Mouse (Mus musculus) intestine, embryonic 14.5 days (tissue): Measurements from ENCODE around the gene Gal3st2. TPM values are rescaled to one million over a fixed set of nuclear protein-coding genes. Genes with fewer than 3 reads are reported as not detected.
"Not testable (repeated sequence)": the region's sequence is repeated elsewhere in the genome, so short reads cannot be mapped to it uniquely, and the experiment has no call there.

Source experiments
- ATAC-seq: fragments of 200-750 bp; cut with Nextera tagmentation; replicated peaks from 2 replicates; pipeline ENCODE4 v1.8.0; 2017; ENCODE audit warnings: low read depth, moderate number of reproducible peaks, moderate TSS enrichment, moderate library complexity; ENCODE audit not compliant: low FRiP score, low TSS enrichment
- DNase-seq: peaks from one replicate; pipeline ENCODE4 v3.0.0-alpha.2; 2018; ENCODE audit warnings: low spot score
- H3K27ac ChIP-seq: fragments of 300-500 bp; sonication (generic); 2 replicates; pipeline ENCODE4 v1.5.1; 2014; ENCODE audit warnings: low read depth, mild to moderate bottlenecking, control low read depth
- H3K27me3 ChIP-seq: fragments of 300-500 bp; sonication (generic); replicated peaks from 2 replicates; pipeline ENCODE4 v1.6.1; 2014; ENCODE audit warnings: low read length, control low read depth; ENCODE audit not compliant: control insufficient read depth, insufficient read depth
- H3K36me3 ChIP-seq: fragments of 300-500 bp; sonication (generic); 2 replicates; pipeline ENCODE4 v1.6.1; 2014; ENCODE audit warnings: low read length, control low read depth; ENCODE audit not compliant: control insufficient read depth, insufficient read depth
- H3K4me1 ChIP-seq: fragments of 300-500 bp; sonication (generic); replicated peaks from 2 replicates; pipeline ENCODE4 v1.6.1; 2014; ENCODE audit warnings: low read length, control low read depth, mixed read lengths; ENCODE audit not compliant: control insufficient read depth, insufficient read depth
- H3K4me2 ChIP-seq: fragments of 300-500 bp; sonication (generic); 2 replicates; pipeline ENCODE4 v1.6.1; 2014; ENCODE audit warnings: low read length
- H3K4me3 ChIP-seq: fragments of 300-500 bp; sonication (generic); 2 replicates; pipeline ENCODE4 v1.5.1; 2014; ENCODE audit warnings: low read depth, low read length, control low read depth, mixed read lengths
- H3K9ac ChIP-seq: fragments of 300-500 bp; sonication (generic); 2 replicates; pipeline ENCODE4 v1.6.1; 2014; ENCODE audit warnings: mild to moderate bottlenecking, low read length
- H3K9me3 ChIP-seq: fragments of 300-500 bp; sonication (generic); 2 replicates; pipeline ENCODE4 v1.6.1; 2016; ENCODE audit warnings: low read length, control low read depth; ENCODE audit not compliant: control insufficient read depth
- WGBS: fragments of 180-500 bp; shearing (Covaris S2); extraction: QIAGEN DNeasy Blood & Tissue Kit; methylation state at CpG from one replicate; pipeline ENCODE4 v1.1.7; 2014; 5-methylcytosine and 5-hydroxymethylcytosine counted together
- polyA plus RNA-seq: library from polyadenylated mRNA; unstranded; fragments of >200 nt; fragmentation: Nextera tagmentation; extraction: Ambion mirVana; gene quantifications from 2 replicates; pipeline ENCODE4 v1.2.1, GENCODE M21; 2014

Gene Gal3st2
- polyA plus RNA-seq, 1 experiment from 2014 or later: 0.19 TPM

DNA sequence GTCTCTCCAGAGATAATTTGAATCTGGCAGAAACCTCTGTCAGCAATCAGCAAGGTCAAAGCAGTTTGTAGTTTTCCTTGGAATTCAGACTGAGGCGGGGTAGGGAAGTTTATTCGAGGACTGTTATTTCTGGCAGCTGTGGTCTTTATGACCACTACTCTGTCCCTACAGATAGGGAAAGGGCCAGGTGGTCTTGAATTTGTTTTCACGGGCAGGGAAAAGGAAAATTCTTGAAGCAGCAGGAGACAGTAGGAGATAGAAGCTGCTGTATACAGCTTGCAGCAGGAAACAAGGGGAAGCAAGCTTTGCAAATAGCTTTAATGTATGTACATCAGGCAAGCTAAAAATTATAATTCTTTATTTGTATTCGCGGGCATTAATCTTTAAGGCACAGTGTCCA, 40.2 kb downstream of the Gal3st2 start:
- 20% methylated on average over 1 of the region's 5 CpGs for WGBS
- not testable (repeated sequence) for H3K4me3 ChIP-seq, H3K9me3 ChIP-seq, DNase-seq, H3K9ac ChIP-seq, H3K4me2 ChIP-seq, H3K27me3 ChIP-seq, H3K27ac ChIP-seq, ATAC-seq, H3K4me1 ChIP-seq, H3K36me3 ChIP-seq

DNA sequence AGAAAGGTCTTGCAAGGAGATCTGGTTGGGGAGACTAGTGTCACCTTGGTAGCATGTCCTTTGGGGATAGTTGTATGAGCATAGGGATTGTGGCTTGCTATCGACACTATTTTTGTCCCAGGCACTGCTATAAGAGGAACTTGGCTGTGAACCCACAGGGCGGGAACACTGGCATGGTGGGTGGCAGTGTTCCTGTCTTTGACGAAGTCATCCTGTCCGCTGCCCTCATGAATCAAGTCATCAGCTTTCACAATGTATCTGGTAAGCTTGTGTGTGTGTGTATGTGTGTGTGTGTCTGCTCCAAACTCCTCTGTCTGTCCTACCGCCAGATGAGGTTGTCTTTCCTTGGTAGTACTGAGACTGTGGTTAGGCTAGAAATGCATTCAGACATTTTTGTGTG, 45.6 kb downstream of the Gal3st2 start:
- WGBS: 80% methylated on average over 3 of the region's 5 CpGs
- not testable (repeated sequence) for H3K9ac ChIP-seq, H3K4me3 ChIP-seq, H3K27me3 ChIP-seq, H3K9me3 ChIP-seq, DNase-seq, H3K36me3 ChIP-seq, ATAC-seq, H3K4me1 ChIP-seq, H3K27ac ChIP-seq, H3K4me2 ChIP-seq

- DNase-seq, H3K9me3 ChIP-seq, H3K4me3 ChIP-seq, H3K36me3 ChIP-seq, H3K27me3 ChIP-seq, H3K4me2 ChIP-seq, H3K9ac ChIP-seq, ATAC-seq, H3K4me1 ChIP-seq, H3K27ac ChIP-seq: not testable (repeated sequence)
- WGBS: no CpG with 5 or more reads among the region's 11 CpGs
Observed at GRCm38 (mm10) chr1:93908977-93909586, 48.0 kb downstream of the Gal3st2 start.

DNA sequence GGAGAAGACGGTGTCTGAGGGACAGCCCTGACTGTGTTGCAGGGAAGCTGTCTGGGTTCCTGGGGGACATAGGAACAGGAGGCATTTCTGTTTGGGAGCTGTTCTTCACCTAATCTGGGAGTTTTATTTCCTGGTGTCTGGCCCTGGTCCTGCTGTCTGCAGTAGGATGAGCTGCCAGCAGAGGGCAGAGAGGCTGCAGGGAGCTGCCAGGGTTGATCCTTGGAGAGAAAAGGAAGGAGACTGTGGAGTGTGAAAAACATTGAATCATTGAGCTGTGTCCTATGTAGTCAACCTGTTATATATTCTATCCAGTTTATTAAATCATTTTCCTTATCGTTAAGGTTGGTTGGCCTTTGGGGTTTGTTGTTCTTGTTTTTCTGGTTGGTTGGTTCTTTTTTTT, 50.8 kb downstream of the Gal3st2 start:
- not testable (repeated sequence) for H3K36me3 ChIP-seq, H3K4me2 ChIP-seq, ATAC-seq, DNase-seq, H3K27ac ChIP-seq, H3K9ac ChIP-seq, H3K9me3 ChIP-seq, H3K4me3 ChIP-seq, H3K27me3 ChIP-seq, H3K4me1 ChIP-seq
- WGBS: no CpG with 5 or more reads among the region's 2 CpGs

DNA sequence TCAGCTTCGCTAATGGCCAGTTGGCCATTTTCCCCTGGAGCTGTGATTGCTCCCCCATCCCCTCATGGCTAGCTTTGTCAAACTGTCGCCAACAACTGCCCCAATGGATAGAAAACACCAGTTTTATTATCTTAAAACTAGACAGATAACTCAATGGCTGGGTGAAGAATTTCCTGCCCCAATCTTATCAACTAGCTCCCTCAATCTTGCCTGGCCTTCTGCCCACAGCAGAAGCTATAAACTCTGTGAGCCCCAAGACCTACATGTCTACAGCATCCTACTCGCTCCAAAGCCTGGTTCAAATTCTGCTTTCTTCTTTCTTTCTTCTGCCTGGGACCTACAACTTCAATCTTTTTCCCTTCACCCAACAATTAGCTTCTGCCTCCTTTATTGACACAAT, 56.1 kb downstream of the Gal3st2 start:
- H3K4me3 ChIP-seq, DNase-seq, H3K36me3 ChIP-seq, ATAC-seq, H3K27ac ChIP-seq, H3K4me1 ChIP-seq, H3K4me2 ChIP-seq, H3K9me3 ChIP-seq, H3K27me3 ChIP-seq, H3K9ac ChIP-seq: not testable (repeated sequence)
- WGBS: 80% methylated on average over 3 of the region's 3 CpGs

DNA sequence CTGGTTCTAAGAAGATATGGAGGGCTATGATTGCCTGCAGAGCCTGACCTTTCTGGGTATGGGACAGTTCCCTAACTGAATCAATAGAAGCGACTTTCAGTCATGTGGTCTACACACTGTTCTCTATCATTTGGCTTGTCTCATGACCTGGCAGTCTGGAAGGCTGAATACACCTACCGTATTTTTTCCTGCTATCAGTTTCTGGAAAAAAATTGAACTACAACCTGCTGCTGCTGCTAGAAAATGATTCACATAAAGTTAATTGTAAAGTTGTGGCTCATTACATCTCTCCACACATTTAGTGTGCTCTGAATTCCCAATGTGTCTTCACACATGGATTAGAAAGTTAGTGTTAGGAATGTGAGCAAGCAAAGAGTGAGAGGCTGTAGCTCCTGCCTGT, 56.9 kb downstream of the Gal3st2 start, which contains the start of gene Gal3st2b:
Gene Gal3st2b (plus strand): TSS at position 301 of the 400 bp plus-strand sequence.
- not testable (repeated sequence) for H3K4me3 ChIP-seq, H3K4me1 ChIP-seq, ATAC-seq, DNase-seq, H3K36me3 ChIP-seq, H3K9me3 ChIP-seq, H3K27ac ChIP-seq, H3K4me2 ChIP-seq, H3K9ac ChIP-seq, H3K27me3 ChIP-seq
- 80% methylated on average over 2 of the region's 2 CpGs for WGBS

- not testable (repeated sequence) for H3K4me1 ChIP-seq, ATAC-seq, DNase-seq, H3K27me3 ChIP-seq, H3K9ac ChIP-seq, H3K9me3 ChIP-seq, H3K36me3 ChIP-seq, H3K4me2 ChIP-seq, H3K4me3 ChIP-seq, H3K27ac ChIP-seq
- 56% methylated on average over 1 of the region's 1 CpGs for WGBS
Observed at GRCm38 (mm10) chr1:93918775-93919174, 57.7 kb downstream of the Gal3st2 start.

DNA sequence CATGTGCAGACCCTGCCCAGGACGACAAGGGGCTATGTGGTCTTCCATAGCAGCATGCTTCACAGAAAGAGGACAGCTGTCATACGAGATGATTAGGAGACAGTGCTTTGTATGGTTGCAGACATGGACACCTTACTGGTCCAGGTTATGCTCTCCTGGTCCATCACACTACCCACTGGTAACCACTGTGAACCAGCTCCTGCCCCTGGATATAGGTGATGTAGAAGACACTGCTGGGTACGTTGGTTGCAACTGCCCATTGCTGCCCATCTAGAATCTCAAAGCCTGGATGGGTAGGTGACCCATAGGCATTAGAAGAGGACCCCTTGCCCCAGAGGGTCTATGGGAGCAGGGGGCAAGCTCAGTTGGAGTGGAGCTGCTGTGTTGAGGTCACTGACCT, 58.2 kb downstream of the Gal3st2 start:
- H3K27me3 ChIP-seq, H3K36me3 ChIP-seq, H3K4me3 ChIP-seq, H3K4me2 ChIP-seq, H3K4me1 ChIP-seq, H3K27ac ChIP-seq, H3K9me3 ChIP-seq, DNase-seq, ATAC-seq, H3K9ac ChIP-seq: not testable (repeated sequence)
- 67% methylated on average over 3 of the region's 3 CpGs for WGBS

DNA sequence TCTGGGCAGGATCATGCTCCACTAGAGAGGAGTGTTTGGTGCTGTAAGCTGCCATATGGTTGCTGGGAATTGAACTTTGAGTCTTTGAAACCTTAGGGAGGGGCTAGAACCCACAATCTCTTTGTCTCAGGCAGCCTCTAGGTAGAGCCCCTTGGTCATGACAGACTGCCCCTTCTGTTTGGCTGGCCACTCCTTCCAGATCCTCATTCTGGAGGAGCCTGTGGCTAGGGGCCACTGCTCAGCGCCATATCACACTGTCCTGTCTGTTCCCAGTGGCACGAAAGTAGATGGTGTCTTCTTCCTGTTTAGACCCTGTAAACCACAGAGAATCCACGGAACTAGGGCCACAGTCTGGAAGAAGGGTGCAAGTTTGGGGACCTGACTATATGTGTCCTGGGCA, 61.5 kb downstream of the Gal3st2 start:
- not testable (repeated sequence) for H3K4me1 ChIP-seq, ATAC-seq, H3K27me3 ChIP-seq, H3K9me3 ChIP-seq, H3K9ac ChIP-seq, H3K36me3 ChIP-seq, H3K27ac ChIP-seq, H3K4me2 ChIP-seq, H3K4me3 ChIP-seq, DNase-seq
- WGBS: 85% methylated on average over 3 of the region's 3 CpGs
